Mouse (Mus musculus) CH12.LX (cell line): ENCODE results near the gene Fli1. TPM values are rescaled to one million over a fixed set of nuclear protein-coding genes. Genes with fewer than 3 reads are reported as not detected.

Experiments
- DNase-seq: peaks from one replicate; pipeline ENCODE4 v3.0.0-alpha.2; 2013; ENCODE audit errors: extremely low read depth
- H3K27ac ChIP-seq: 2 replicates; pipeline ENCODE4 v1.5.1; 2012; ENCODE audit warnings: low read depth, mild to moderate bottlenecking, control low read depth, moderate library complexity; ENCODE audit not compliant: insufficient read depth
- H3K27me3 ChIP-seq: replicated peaks from 2 replicates; pipeline ENCODE3; 2012; ENCODE audit warnings: inconsistent platforms
- H3K36me3 ChIP-seq, 2 experiments: replicated peaks in 1 of 2; 2 replicates each; pipeline versions ENCODE3 to v1.6.1; 2012; ENCODE audit warnings: inconsistent platforms in 1 of 2, low read length in 1 of 2, mild to moderate bottlenecking in 1 of 2, mixed read lengths in 1 of 2, moderate library complexity in 1 of 2; ENCODE audit not compliant: control insufficient read depth in 1 of 2, insufficient read depth in 1 of 2
- H3K4me1 ChIP-seq, 2 experiments: 2 replicates each; pipeline ENCODE4 v1.6.1; 2012; ENCODE audit warnings: inconsistent platforms in 1 of 2, moderate library complexity in 1 of 2; ENCODE audit not compliant: insufficient read depth in 2 of 2, control insufficient read depth in 1 of 2
- H3K4me2 ChIP-seq: 2 replicates; pipeline ENCODE4 v1.6.1; 2012; ENCODE audit warnings: low read depth, mild to moderate bottlenecking, control low read depth; ENCODE audit not compliant: poor library complexity, insufficient read depth, severe bottlenecking
- H3K4me3 ChIP-seq, 3 experiments: fragments of 150-350 bp in 1 of 3; sonication (generic) in 1 of 3; replicated peaks in 1 of 3; 2 replicates each; pipeline versions ENCODE3 to v1.5.1; 2011 to 2012; ENCODE audit warnings: low read depth in 2 of 3, low read length in 2 of 3, mild to moderate bottlenecking in 2 of 3, moderate library complexity in 2 of 3, control low read depth in 1 of 3, improper control_type of control experiment in 1 of 3, inconsistent platforms in 1 of 3, mixed read lengths in 1 of 3; ENCODE audit not compliant: poor library complexity in 1 of 3
- H3K79me2 ChIP-seq: replicated peaks from 2 replicates; pipeline ENCODE4 v1.6.1; 2012; ENCODE audit warnings: mild to moderate bottlenecking, moderate library complexity; ENCODE audit not compliant: control insufficient read depth, poor library complexity, insufficient read depth, severe bottlenecking; ENCODE audit errors: extremely low read depth
- H3K9ac ChIP-seq: 2 replicates; pipeline ENCODE4 v1.6.1; 2012; ENCODE audit warnings: low read depth, mild to moderate bottlenecking, control low read depth, moderate library complexity; ENCODE audit not compliant: insufficient read depth
- H3K9me3 ChIP-seq: replicated peaks from 2 replicates; pipeline ENCODE3; 2012; ENCODE audit warnings: low read length, inconsistent platforms, mixed read lengths
- BHLHE40 ChIP-seq: IDR thresholded peaks from 2 replicates; pipeline ENCODE4 v1.6.1; 2011; ENCODE audit warnings: mild to moderate bottlenecking, low read depth, low read length, improper control_type of control experiment
- CHD1 ChIP-seq: IDR thresholded peaks from 2 replicates; pipeline ENCODE4 v1.6.1; 2012; ENCODE audit warnings: low read depth, low read length, improper control_type of control experiment, inconsistent platforms
- CHD2 ChIP-seq: IDR thresholded peaks from 2 replicates; pipeline ENCODE4 v1.6.1; 2011; ENCODE audit warnings: low read length, improper control_type of control experiment
- ELF1 ChIP-seq: IDR thresholded peaks from 2 replicates; pipeline ENCODE4 v1.6.1; 2014; ENCODE audit warnings: low read depth, mild to moderate bottlenecking, inconsistent platforms, low read length, improper control_type of control experiment
- EP300 ChIP-seq: IDR thresholded peaks from 2 replicates; pipeline ENCODE4 v1.6.1; 2011; ENCODE audit warnings: low read length, improper control_type of control experiment
- ETS1 ChIP-seq: conservative IDR thresholded peaks from 2 replicates; pipeline ENCODE4 v1.6.1; 2012; ENCODE audit warnings: low read depth, mild to moderate bottlenecking, inconsistent platforms, low read length, improper control_type of control experiment, moderate library complexity
- GABPA ChIP-seq: IDR thresholded peaks from 2 replicates; pipeline ENCODE4 v1.6.1; 2012; ENCODE audit warnings: low read depth, low read length, improper control_type of control experiment, inconsistent platforms; ENCODE audit not compliant: insufficient replicate concordance
- HCFC1 ChIP-seq: IDR thresholded peaks from 2 replicates; pipeline ENCODE4 v1.6.1; 2012; ENCODE audit warnings: low read depth, mild to moderate bottlenecking, inconsistent platforms, low read length, improper control_type of control experiment
- JUND ChIP-seq: conservative IDR thresholded peaks from 2 replicates; pipeline ENCODE4 v1.6.1; 2011; ENCODE audit warnings: low read depth, low read length, improper control_type of control experiment
- KAT2A ChIP-seq: IDR thresholded peaks from 2 replicates; pipeline ENCODE4 v1.6.1; 2012; ENCODE audit warnings: low read length, improper control_type of control experiment, inconsistent platforms; ENCODE audit not compliant: insufficient replicate concordance
- MAX ChIP-seq: IDR thresholded peaks from 2 replicates; pipeline ENCODE4 v1.6.1; 2011; ENCODE audit warnings: low read length, improper control_type of control experiment
- MEF2A ChIP-seq: IDR thresholded peaks from 2 replicates; pipeline ENCODE4 v1.6.1; 2014; ENCODE audit warnings: low read depth, mild to moderate bottlenecking, inconsistent platforms, low read length, improper control_type of control experiment, borderline replicate concordance
- MXI1 ChIP-seq: IDR thresholded peaks from 2 replicates; pipeline ENCODE4 v1.6.1; 2011; ENCODE audit warnings: mild to moderate bottlenecking, low read depth, low read length, improper control_type of control experiment
- MYC ChIP-seq: IDR thresholded peaks from 2 replicates; pipeline ENCODE4 v1.6.1; 2011; ENCODE audit warnings: low read depth, mild to moderate bottlenecking, improper control_type of control experiment, low read length
- POLR2AphosphoS2 ChIP-seq: IDR thresholded peaks from 2 replicates; pipeline ENCODE4 v1.6.1; 2011; ENCODE audit warnings: low read depth, low read length, improper control_type of control experiment
- RAD21 ChIP-seq: IDR thresholded peaks from 2 replicates; pipeline ENCODE4 v1.6.1; 2011; ENCODE audit warnings: low read depth, mild to moderate bottlenecking, low read length, improper control_type of control experiment, moderate library complexity
- RCOR1 ChIP-seq: conservative IDR thresholded peaks from 2 replicates; pipeline ENCODE4 v1.6.1; 2012; ENCODE audit warnings: low read depth, mild to moderate bottlenecking, inconsistent platforms, low read length, improper control_type of control experiment
- SMC3 ChIP-seq: IDR thresholded peaks from 2 replicates; pipeline ENCODE4 v1.6.1; 2011; ENCODE audit warnings: low read depth, low read length, improper control_type of control experiment
- TCF12 ChIP-seq: IDR thresholded peaks from 2 replicates; pipeline ENCODE4 v1.6.1; 2014; ENCODE audit warnings: low read depth, mild to moderate bottlenecking, inconsistent platforms, low read length, improper control_type of control experiment
- USF1 ChIP-seq: IDR thresholded peaks from 2 replicates; pipeline ENCODE4 v1.6.1; 2014; ENCODE audit warnings: low read depth, mild to moderate bottlenecking, inconsistent platforms, low read length, improper control_type of control experiment
- USF2 ChIP-seq: conservative IDR thresholded peaks from 2 replicates; pipeline ENCODE4 v1.6.1; 2011; ENCODE audit warnings: low read depth, low read length, improper control_type of control experiment
- ZKSCAN1 ChIP-seq: IDR thresholded peaks from 2 replicates; pipeline ENCODE4 v1.6.1; 2012; ENCODE audit warnings: low read depth, inconsistent platforms, low read length, improper control_type of control experiment, borderline replicate concordance
- ZMIZ1 ChIP-seq: IDR thresholded peaks from 2 replicates; pipeline ENCODE4 v1.6.1; 2012; ENCODE audit warnings: low read depth, mild to moderate bottlenecking, inconsistent platforms, low read length, improper control_type of control experiment
- ZNF384 ChIP-seq: IDR thresholded peaks from 2 replicates; pipeline ENCODE4 v1.6.1; 2012; ENCODE audit warnings: low read depth, low read length, improper control_type of control experiment, inconsistent platforms
- dilution Hi-C: fragments of 300-500 bp; cut with MboI; formaldehyde crosslinking; loops from 2 replicates; pipeline ENCODE4 v1.14.3; 2020; ENCODE audit warnings: low sequenced_read_pairs; ENCODE audit not compliant: extremely low pct_unique_long_range_greater_than_20kb, extremely low pct_ligation_motif_present
- in situ Hi-C: fragments of 300-500 bp; cut with MboI; formaldehyde crosslinking; loops from 3 replicates; pipeline ENCODE4 v1.14.3; 2019; ENCODE audit warnings: low sequenced_read_pairs, low pct_ligation_motif_present, low pct_unique_long_range_greater_than_20kb, mixed read lengths
- polyA plus RNA-seq: library from polyadenylated mRNA; unstranded; fragments of >175 nt; gene quantifications from 2 replicates; pipeline ENCODE4 v1.2.1, GENCODE M21; 2012; ENCODE audit warnings: low read depth; ENCODE audit not compliant: insufficient read length
- total RNA-seq, 2 experiments: library from RNA; depleted of rRNA; stranded (reverse); fragments of 300-350 nt in 1 of 2; fragments of >200 nt in 1 of 2; gene quantifications; 2 replicates each; pipeline ENCODE4 v1.2.3; 2012 to 2014

Gene Fli1
- total and polyA plus RNA-seq, 3 experiments, result 20.3 to 29.3 (median 20.8) TPM

GRCm38 (mm10) chr9:32534025-32534615 lies 8.5 kb downstream of the Fli1 start (continued):
- TF ChIP-seq KAT2A, result no peak
- peak; percentile 36; the same call in 1 of the 2 replicates for TF ChIP-seq JUND
- TF ChIP-seq RAD21, result no peak
- peak; percentile 87 for TF ChIP-seq MXI1
- TF ChIP-seq HCFC1, result no peak
- TF ChIP-seq MAX, result peak; percentile 70
- no peak; the same call in 1 of the 2 replicates for TF ChIP-seq MEF2A
- TF ChIP-seq MYC, result peak; percentile 75; the same call in 1 of the 2 replicates
- TF ChIP-seq ZNF384, result no peak
- TF ChIP-seq TCF12, result peak; percentile 46; the same call in 1 of the 2 replicates
- no peak for TF ChIP-seq POLR2AphosphoS2
- TF ChIP-seq GABPA, result no peak
- TF ChIP-seq CHD1, result no peak
- TF ChIP-seq ZKSCAN1, result no peak
- TF ChIP-seq ETS1, result peak; percentile 78
- TF ChIP-seq EP300, result peak; percentile 71
- no peak for TF ChIP-seq CHD2
- TF ChIP-seq USF2, result no peak; the same call in 1 of the 2 replicates
- no peak for TF ChIP-seq RCOR1
- TF ChIP-seq ELF1, result no peak
- TF ChIP-seq ZMIZ1, result no peak
- TF ChIP-seq SMC3, result no peak

GRCm38 (mm10) chr9:32531588-32531987 lies 11.1 kb downstream of the Fli1 start:
- peaks cover 25 to 88% of the 10 kb centered on the region in 2 experiments for H3K4me1 ChIP-seq

More at GRCm38 (mm10) chr9:32531588-32531987, 11.1 kb downstream of the Fli1 start:
- Histone ChIP-seq H3K9ac (peak overlapping the region; percentile 35; the same call in 1 of the 2 replicates), H3K4me2 (peak overlapping the region; percentile 72), H3K27ac (peak overlapping the region; percentile 20; the same call in 1 of the 2 replicates), H3K36me3 (peaks cover 0 to 42% of the 10 kb centered on the region in 2 experiments), H3K27me3 (no peaks in the 10 kb centered on the region), H3K4me3 (no peak overlapping the region), H3K79me2 (peaks cover 68% of the 10 kb centered on the region), H3K9me3 (no peaks in the 10 kb centered on the region)
- no peak for DNase-seq
- TF ChIP-seq USF2, result 0 out of 2 replicates have a peak, but pooled peaks have one; percentile 9
- peak; percentile 15; the same call in 1 of the 2 replicates for TF ChIP-seq USF1
- TF ChIP-seq ETS1, result no peak
- peak; percentile 60 for TF ChIP-seq BHLHE40
- in situ Hi-C loops, result no loop called here
- dilution Hi-C loops, result no loop called here
